Mouse (Mus musculus): ENCODE data around the gene Tbc1d2b.

- no peak for TF ChIP-seq MAX (IDR thresholded peaks at IDR 0.05; ENCODE audit: low read depth)
- no peak for TF ChIP-seq USF1 (IDR thresholded peaks at IDR 0.05; ENCODE audit: low read depth)
- no peak for TF ChIP-seq POLR2AphosphoS2 (IDR thresholded peaks at IDR 0.05; ENCODE audit: insufficient read length, low read depth)
- no peak for TF ChIP-seq POLR2A (IDR thresholded peaks at IDR 0.05; ENCODE audit: insufficient read length, low read depth)
- TF ChIP-seq TCF3 (IDR thresholded peaks at IDR 0.05; ENCODE audit: insufficient read length, low read depth), result no peak
Measured at GRCm38 (mm10) chr9:90266926-90267325, 3.7 kb downstream of the Tbc1d2b start.
